Mouse (Mus musculus): ENCODE data around the gene Slamf7. TPM values are rescaled to one million over a fixed set of nuclear protein-coding genes. Genes with fewer than 3 reads are reported as not detected.

Gene Slamf7
- polyA plus RNA-seq, 1 experiment from 2014 or later, result 0.26 TPM

DNA sequence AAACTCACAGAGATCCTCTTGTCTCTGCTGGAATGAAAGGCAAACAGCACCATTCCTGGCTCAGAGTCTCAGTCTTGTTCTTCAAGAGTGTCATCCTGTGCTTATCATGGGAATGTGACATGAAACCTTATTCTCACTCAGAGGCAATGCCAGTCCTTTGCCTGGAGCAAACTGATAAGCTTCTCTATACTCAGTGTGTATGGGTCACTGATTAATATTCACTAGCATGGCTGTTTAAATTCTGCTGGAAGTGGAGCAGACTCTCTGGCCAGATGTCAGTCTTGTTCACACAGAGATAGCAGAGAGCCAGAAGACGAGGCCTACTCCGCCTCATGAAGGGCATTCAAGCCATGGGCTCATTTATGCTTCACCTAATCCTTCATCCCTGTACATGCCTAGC lies 68.3 kb downstream of the Slamf7 start:
- no peak for ATAC-seq
- WGBS, result 80% methylated on average over 2 of the region's 2 CpGs

More for the DNA sequence above, 68.3 kb downstream of the Slamf7 start:
- H3K4me3 ChIP-seq (replicated peaks), result no peak overlapping the region
- H3K27me3 ChIP-seq (replicated peaks), result no peaks in the 10 kb centered on the region
- H3K36me3 ChIP-seq, result no peaks in the 10 kb centered on the region
- H3K4me1 ChIP-seq (replicated peaks), result no peaks in the 10 kb centered on the region
- H3K27ac ChIP-seq, result no peak overlapping the region
- H3K9ac ChIP-seq, result no peak overlapping the region
- H3K9me3 ChIP-seq, result no peaks in the 10 kb centered on the region
- H3K4me2 ChIP-seq (replicated peaks), result no peak overlapping the region

Other genes with a start within 250 kb of the Slamf7 start
- gene Usf1, start 241.7 kb downstream of the Slamf7 start, polyA plus RNA-seq (2015; fragmentation: Nextera tagmentation; extraction: Ambion mirVana), result 62.1 and 62.5 TPM in 2 replicates
- 3.3 and 3.8 TPM in 2 replicates for gene Tstd1, start 234.2 kb downstream of the Slamf7 start, polyA plus RNA-seq (2015; fragmentation: Nextera tagmentation; extraction: Ambion mirVana)
- 88.1 and 100 TPM in 2 replicates for gene F11r, start 215.5 kb downstream of the Slamf7 start, polyA plus RNA-seq (2015; fragmentation: Nextera tagmentation; extraction: Ambion mirVana)
- gene Alyref2, start 149.6 kb downstream of the Slamf7 start, polyA plus RNA-seq (2015; fragmentation: Nextera tagmentation; extraction: Ambion mirVana), result 12.0 and 12.2 TPM in 2 replicates
- gene Itln1, start 117.7 kb downstream of the Slamf7 start, polyA plus RNA-seq (2015; fragmentation: Nextera tagmentation; extraction: Ambion mirVana), result 0.15 TPM in 1 of 2 replicates, not detected in the other
- 0.48 and 0.88 TPM in 2 replicates for gene Cd244a, start 93.8 kb downstream of the Slamf7 start, polyA plus RNA-seq (2015; fragmentation: Nextera tagmentation; extraction: Ambion mirVana)
- 0.53 and 0.60 TPM in 2 replicates for gene Ly9, start 45.6 kb downstream of the Slamf7 start, polyA plus RNA-seq (2015; fragmentation: Nextera tagmentation; extraction: Ambion mirVana)
- 3.8 and 4.5 TPM in 2 replicates for gene Cd48, start 29.0 kb upstream of the Slamf7 start, polyA plus RNA-seq (2015; fragmentation: Nextera tagmentation; extraction: Ambion mirVana)
- 0.09 and 0.14 TPM in 2 replicates for gene Slamf1, start 114.1 kb upstream of the Slamf7 start, polyA plus RNA-seq (2015; fragmentation: Nextera tagmentation; extraction: Ambion mirVana)
- 1.3 and 2.0 TPM in 2 replicates for gene Cd84, start 186.7 kb upstream of the Slamf7 start, polyA plus RNA-seq (2015; fragmentation: Nextera tagmentation; extraction: Ambion mirVana)
- gene Gm10521, start 242.6 kb upstream of the Slamf7 start, polyA plus RNA-seq (2015; fragmentation: Nextera tagmentation; extraction: Ambion mirVana), result not detected in 2 replicates